Mouse (Mus musculus): ENCODE results near the gene Tnfrsf17. TPM values are rescaled to one million over a fixed set of nuclear protein-coding genes. Genes with fewer than 3 reads are reported as not detected.

The Tnfrsf17 gene
- polyA plus RNA-seq, 1 experiment from 2014 or later = not detected

DNA sequence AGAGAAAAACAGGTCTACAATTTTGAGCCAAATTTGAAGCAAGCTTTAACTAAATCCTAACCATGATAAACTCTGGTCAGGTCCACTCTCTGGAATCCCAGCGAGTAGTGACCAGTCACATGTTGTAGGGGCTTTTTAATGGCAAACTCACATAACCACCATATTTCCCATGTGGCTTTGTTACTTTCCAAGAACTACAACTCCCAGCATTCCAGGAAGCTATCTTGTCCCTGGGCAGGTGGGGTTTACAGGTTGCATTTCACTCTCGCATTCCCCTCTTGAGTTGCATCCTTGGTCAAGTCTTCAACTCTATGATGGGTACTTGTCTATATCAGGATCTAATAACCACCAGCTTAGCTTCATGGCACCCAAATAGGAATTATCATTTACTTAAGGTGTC lies 8.1 kb upstream of the Tnfrsf17 start:
- no peak overlapping the region for H3K4me2 ChIP-seq (ENCODE audit: low read length)
- H3K27ac ChIP-seq = no peak overlapping the region
- no peaks in the 10 kb centered on the region for H3K36me3 ChIP-seq (ENCODE audit: insufficient read depth, low read length)
- H3K9me3 ChIP-seq (replicated peaks; ENCODE audit: low read length) = no peaks in the 10 kb centered on the region
- H3K4me1 ChIP-seq (replicated peaks; ENCODE audit: insufficient read depth, low read length) = no peaks in the 10 kb centered on the region
- no peaks in the 10 kb centered on the region for H3K27me3 ChIP-seq (ENCODE audit: insufficient read depth, low read length)
- no peak overlapping the region for H3K4me3 ChIP-seq (replicated peaks; ENCODE audit: low read depth, low read length)
- no peak for ATAC-seq (replicated peaks; ENCODE audit: low FRiP score, low read depth)
- no peak for DNase-seq (ENCODE audit: low spot score)
- WGBS = 90% methylated on average over 2 of the region's 2 CpGs
- TF ChIP-seq CTCF (IDR thresholded peaks at IDR 0.05; ENCODE audit: low read depth) = no peak
- no peak overlapping the region for H3K9ac ChIP-seq (ENCODE audit: low read depth, low read length)

DNA sequence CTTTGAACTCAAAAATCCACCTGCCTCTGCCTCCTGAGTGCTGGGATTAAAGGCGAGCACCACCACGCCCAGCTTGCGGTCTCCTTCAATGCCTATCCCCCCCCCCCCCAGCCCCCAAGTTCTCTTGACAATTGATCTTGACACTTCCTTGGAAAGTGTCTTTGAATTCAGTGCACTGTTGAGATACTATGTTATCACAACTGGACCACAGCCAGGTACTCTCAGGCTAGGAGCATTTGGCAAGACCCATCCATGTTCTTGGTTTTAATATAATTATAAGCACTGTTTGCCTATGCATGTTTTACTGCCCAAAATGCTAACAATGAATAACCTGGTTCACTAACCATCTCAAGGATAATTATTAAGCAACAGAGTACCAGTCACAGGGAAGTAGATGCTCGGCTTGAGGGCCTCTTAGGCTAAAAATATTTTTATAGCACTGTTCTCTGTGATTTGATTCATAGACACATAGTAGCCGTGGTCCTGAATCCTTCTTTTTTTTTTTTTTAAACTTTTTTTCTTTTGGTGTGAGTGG lies 2.2 kb downstream of the Tnfrsf17 start:
- no peak overlapping the region for H3K9ac ChIP-seq (ENCODE audit: low read depth, low read length)
- no peaks in the 10 kb centered on the region for H3K27me3 ChIP-seq (ENCODE audit: insufficient read depth, low read length)
- DNase-seq (ENCODE audit: low spot score) (peak; percentile 18), ATAC-seq (replicated peaks; ENCODE audit: low FRiP score, low read depth) (no peak)
- H3K4me2 ChIP-seq (ENCODE audit: low read length) = no peak overlapping the region
- H3K27ac ChIP-seq = no peak overlapping the region
- 59% methylated on average over 5 of the region's 5 CpGs for WGBS
- H3K9me3 ChIP-seq (replicated peaks; ENCODE audit: low read length) = no peaks in the 10 kb centered on the region
- no peaks in the 10 kb centered on the region for H3K4me1 ChIP-seq (replicated peaks; ENCODE audit: insufficient read depth, low read length)
- TF ChIP-seq CTCF (IDR thresholded peaks at IDR 0.05; ENCODE audit: low read depth) = no peak
- H3K4me3 ChIP-seq (replicated peaks; ENCODE audit: low read depth, low read length) = no peak overlapping the region
- no peaks in the 10 kb centered on the region for H3K36me3 ChIP-seq (ENCODE audit: insufficient read depth, low read length)

DNA sequence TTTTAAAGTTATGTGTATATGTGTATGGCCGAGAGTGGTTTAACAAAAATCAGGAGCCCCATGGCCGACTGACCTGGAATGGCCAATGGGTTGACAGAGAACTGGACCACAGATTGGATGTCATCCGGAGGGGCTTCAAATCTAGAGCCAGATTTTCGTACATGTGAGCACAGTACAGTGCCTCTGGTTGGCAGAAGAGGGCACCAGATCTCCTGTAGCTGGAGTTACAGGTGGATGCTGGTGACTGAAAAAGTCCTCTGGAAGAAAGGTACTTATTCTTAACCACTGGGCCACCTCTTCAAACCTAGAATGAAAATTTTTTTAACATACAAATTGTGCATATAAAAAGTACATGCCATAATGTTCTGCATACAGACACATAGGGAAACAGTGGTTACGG lies 3.1 kb downstream of the Tnfrsf17 start:
- H3K4me1 ChIP-seq (replicated peaks; ENCODE audit: insufficient read depth, low read length) = no peaks in the 10 kb centered on the region
- H3K4me2 ChIP-seq (ENCODE audit: low read length) = no peak overlapping the region
- no peak overlapping the region for H3K27ac ChIP-seq
- H3K9ac ChIP-seq (ENCODE audit: low read depth, low read length) = no peak overlapping the region
- H3K36me3 ChIP-seq (ENCODE audit: insufficient read depth, low read length) = no peaks in the 10 kb centered on the region
- DNase-seq (ENCODE audit: low spot score) = peak; percentile 15
- TF ChIP-seq CTCF (IDR thresholded peaks at IDR 0.05; ENCODE audit: low read depth) = peak; percentile 55
- H3K9me3 ChIP-seq (replicated peaks; ENCODE audit: low read length) = no peaks in the 10 kb centered on the region
- WGBS = 75% methylated on average over 5 of the region's 5 CpGs
- ATAC-seq (replicated peaks; ENCODE audit: low FRiP score, low read depth) = no peak
- no peaks in the 10 kb centered on the region for H3K27me3 ChIP-seq (ENCODE audit: insufficient read depth, low read length)
- no peak overlapping the region for H3K4me3 ChIP-seq (replicated peaks; ENCODE audit: low read depth, low read length)

DNA sequence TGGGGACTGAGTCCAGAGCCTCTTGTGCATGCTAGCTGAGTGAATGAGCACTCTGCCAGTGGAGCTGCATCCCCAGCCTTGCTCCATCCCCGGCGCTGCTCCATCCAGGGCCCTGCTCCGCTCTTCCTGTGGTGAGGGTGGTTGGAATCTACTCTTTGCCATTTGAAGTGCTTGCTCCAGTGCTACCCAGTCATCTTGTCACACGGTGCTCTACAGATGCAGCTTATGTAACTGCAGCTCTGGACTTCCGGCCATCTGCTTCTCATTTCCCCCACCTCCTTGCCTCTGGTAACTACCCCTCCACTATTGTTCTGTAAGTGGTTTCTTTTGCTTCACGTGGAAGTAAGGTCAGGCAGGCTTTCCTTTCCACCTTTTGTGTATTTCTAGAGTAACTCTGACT lies 3.7 kb downstream of the Tnfrsf17 start:
- H3K9ac ChIP-seq (ENCODE audit: low read depth, low read length) = no peak overlapping the region

DNA sequence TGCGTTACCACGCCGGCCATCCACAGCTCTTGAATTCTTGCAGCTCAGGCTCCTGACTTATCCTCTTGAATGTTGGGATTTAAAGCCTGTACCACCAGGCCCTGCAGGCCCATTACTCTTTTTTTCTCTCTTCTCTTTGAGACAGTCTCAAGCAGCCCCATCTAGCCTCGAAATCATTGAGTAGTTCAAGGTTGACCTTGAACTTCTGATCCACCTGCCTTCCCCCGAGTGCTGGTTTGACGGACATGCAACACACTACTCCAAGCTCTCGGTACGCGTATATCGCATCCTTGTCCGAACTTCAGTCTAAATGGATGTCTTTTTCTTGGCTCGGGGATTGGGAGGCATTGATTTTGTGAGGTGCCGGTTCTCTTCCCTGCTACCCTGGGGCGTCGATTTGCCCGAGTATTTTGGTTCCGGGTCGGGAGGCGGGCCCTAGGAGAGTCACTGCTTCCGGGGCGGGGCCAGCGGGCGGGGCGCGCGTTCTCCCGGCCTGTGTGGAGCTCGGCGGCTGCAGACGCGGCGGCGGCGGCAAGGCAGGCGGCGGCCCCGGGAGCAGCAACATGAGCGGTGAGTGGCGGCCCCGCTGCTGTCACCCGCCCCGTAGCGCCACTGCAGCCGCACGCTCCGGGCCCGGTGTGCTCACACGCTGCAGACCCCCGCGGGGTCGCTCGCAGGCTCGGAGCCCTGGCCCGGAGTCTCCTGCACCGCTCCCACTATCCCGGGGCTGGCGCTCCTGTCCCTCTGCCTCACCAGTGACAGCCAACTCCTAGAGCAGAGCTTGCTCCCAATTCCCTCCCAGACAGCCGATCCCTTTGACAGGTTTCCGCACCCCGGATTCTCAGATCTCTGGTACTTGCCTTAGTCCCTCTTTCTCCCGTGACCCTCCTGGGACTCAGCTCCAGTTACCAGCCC lies 9.1 kb downstream of the Tnfrsf17 start, which contains the start of gene Snx29:
Gene Snx29 (plus strand): TSS at position 500 of the 915 bp plus-strand sequence.
- peak within 1 kb of the TSS; percentile 85 for H3K27ac ChIP-seq
- H3K27me3 ChIP-seq (ENCODE audit: insufficient read depth, low read length) = no peaks in the 10 kb centered on the region
- no peak for TF ChIP-seq CTCF (IDR thresholded peaks at IDR 0.05; ENCODE audit: low read depth)
- ATAC-seq (replicated peaks; ENCODE audit: low FRiP score, low read depth) (peak; percentile 96), DNase-seq (ENCODE audit: low spot score) (peak; percentile 95)
- peak within 1 kb of the TSS; percentile 75 for H3K9ac ChIP-seq (ENCODE audit: low read depth, low read length)
- H3K9me3 ChIP-seq (replicated peaks; ENCODE audit: low read length) = no peaks in the 10 kb centered on the region
- H3K36me3 ChIP-seq (ENCODE audit: insufficient read depth, low read length) = no peaks in the 10 kb centered on the region
- 5% methylated on average over 53 of the region's 61 CpGs for WGBS
- H3K4me3 ChIP-seq (replicated peaks; ENCODE audit: low read depth, low read length) = peak within 1 kb of the TSS; percentile 77
- no peaks in the 10 kb centered on the region for H3K4me1 ChIP-seq (replicated peaks; ENCODE audit: insufficient read depth, low read length)
- H3K4me2 ChIP-seq (ENCODE audit: low read length) = peak within 1 kb of the TSS; percentile 76

More for the DNA sequence above, 3.7 kb downstream of the Tnfrsf17 start:
- DNase-seq (ENCODE audit: low spot score) = peak; percentile 22
- ATAC-seq (replicated peaks; ENCODE audit: low FRiP score, low read depth) = no peak
- H3K9me3 ChIP-seq (replicated peaks; ENCODE audit: low read length) = no peaks in the 10 kb centered on the region
- no peak overlapping the region for H3K4me3 ChIP-seq (replicated peaks; ENCODE audit: low read depth, low read length)
- no peak for TF ChIP-seq CTCF (IDR thresholded peaks at IDR 0.05; ENCODE audit: low read depth)
- H3K36me3 ChIP-seq (ENCODE audit: insufficient read depth, low read length) = no peaks in the 10 kb centered on the region
- H3K4me1 ChIP-seq (replicated peaks; ENCODE audit: insufficient read depth, low read length) = no peaks in the 10 kb centered on the region
- no peaks in the 10 kb centered on the region for H3K27me3 ChIP-seq (ENCODE audit: insufficient read depth, low read length)
- H3K4me2 ChIP-seq (ENCODE audit: low read length) = no peak overlapping the region
- no peak overlapping the region for H3K27ac ChIP-seq
- 68% methylated on average over 6 of the region's 6 CpGs for WGBS

DNA sequence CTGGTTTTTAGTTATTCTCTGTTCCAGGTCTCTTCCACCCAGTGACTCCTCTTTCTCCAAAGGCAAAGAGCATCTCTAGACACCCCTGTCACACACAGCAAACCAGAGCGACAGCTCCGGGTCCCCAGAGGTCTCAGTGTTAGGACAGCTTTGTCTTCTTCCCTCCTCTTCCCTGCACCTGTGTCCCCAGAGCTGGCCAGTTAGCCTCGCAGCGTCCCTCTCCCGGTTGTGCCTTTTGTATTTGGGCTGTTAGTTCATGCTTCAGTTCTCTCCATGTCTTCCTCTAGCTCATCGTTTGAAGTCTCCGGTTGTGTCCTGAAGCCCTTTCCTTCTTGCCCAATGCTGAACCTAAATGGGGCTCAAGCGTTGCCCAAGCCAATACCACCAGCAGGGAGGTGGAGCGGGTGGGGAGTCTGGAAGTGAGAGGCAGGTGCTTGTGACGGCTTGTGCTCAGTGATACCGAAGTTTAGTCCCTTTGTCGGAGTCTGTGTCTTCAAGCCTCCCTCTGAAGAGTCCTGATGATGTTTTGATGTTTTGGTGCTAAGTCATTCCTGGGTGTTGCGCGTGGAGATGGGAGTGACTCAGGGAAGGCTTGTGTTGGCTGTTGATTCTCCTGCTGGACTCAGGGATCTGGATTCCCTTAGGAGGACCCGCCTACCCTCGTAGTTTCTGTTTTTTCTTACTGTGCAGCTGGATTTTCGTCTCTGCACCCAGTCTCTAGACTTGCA lies 9.9 kb downstream of the Tnfrsf17 start:
- Histone ChIP-seq H3K9ac (ENCODE audit: low read depth, low read length) (peak overlapping the region; percentile 75), H3K27ac (peak overlapping the region; percentile 85), H3K4me2 (ENCODE audit: low read length) (peak overlapping the region; percentile 76), H3K9me3 (replicated peaks; ENCODE audit: low read length) (no peaks in the 10 kb centered on the region), H3K4me1 (replicated peaks; ENCODE audit: insufficient read depth, low read length) (no peaks in the 10 kb centered on the region), H3K27me3 (ENCODE audit: insufficient read depth, low read length) (no peaks in the 10 kb centered on the region), H3K4me3 (replicated peaks; ENCODE audit: low read depth, low read length) (peak overlapping the region; percentile 77), H3K36me3 (ENCODE audit: insufficient read depth, low read length) (no peaks in the 10 kb centered on the region)
- DNase-seq (ENCODE audit: low spot score) = peak; percentile 37
- peak; percentile 12; the same call in 1 of the 2 replicates for ATAC-seq (replicated peaks; ENCODE audit: low FRiP score, low read depth)
- WGBS = 3% methylated on average over 17 of the region's 17 CpGs
- TF ChIP-seq CTCF (IDR thresholded peaks at IDR 0.05; ENCODE audit: low read depth) = no peak
